Mouse (Mus musculus) kidney, embryonic 14.5 days (tissue): Measurements from ENCODE around the gene Mettl27. TPM values are rescaled to one million over a fixed set of nuclear protein-coding genes. Genes with fewer than 3 reads are reported as not detected.

Experiments used
- ATAC-seq: fragments of 200-750 bp; cut with Nextera tagmentation; 2 replicates; pipeline ENCODE4 v1.8.0; 2017; ENCODE audit warnings: moderate number of reproducible peaks, mild to moderate bottlenecking, moderate TSS enrichment, moderate library complexity; ENCODE audit not compliant: low FRiP score, low TSS enrichment
- H3K27ac ChIP-seq: fragments of 300-500 bp; sonication (generic); 2 replicates; pipeline ENCODE4 v1.5.1; 2014; ENCODE audit warnings: low read depth, mild to moderate bottlenecking, low read length, moderate library complexity, mixed read lengths
- H3K27me3 ChIP-seq: fragments of 300-500 bp; sonication (generic); 2 replicates; pipeline ENCODE4 v1.6.1; 2014; ENCODE audit warnings: mild to moderate bottlenecking, low read length; ENCODE audit not compliant: control insufficient read depth, insufficient read depth
- H3K36me3 ChIP-seq: fragments of 300-500 bp; sonication (generic); 2 replicates; pipeline ENCODE4 v1.6.1; 2014; ENCODE audit warnings: low read length, mixed read lengths; ENCODE audit not compliant: control insufficient read depth, insufficient read depth
- H3K4me1 ChIP-seq: fragments of 300-500 bp; sonication (generic); 2 replicates; pipeline ENCODE4 v1.6.1; 2014; ENCODE audit warnings: low read length, mixed read lengths; ENCODE audit not compliant: control insufficient read depth, insufficient read depth
- H3K4me2 ChIP-seq: fragments of 300-500 bp; sonication (generic); replicated peaks from 2 replicates; pipeline ENCODE4 v1.6.1; 2014; ENCODE audit warnings: low read depth, mild to moderate bottlenecking, low read length
- H3K4me3 ChIP-seq: fragments of 300-500 bp; sonication (generic); 2 replicates; pipeline ENCODE4 v1.5.1; 2014; ENCODE audit warnings: mild to moderate bottlenecking, low read length
- H3K9ac ChIP-seq: fragments of 300-500 bp; sonication (generic); 2 replicates; pipeline ENCODE4 v1.6.1; 2014; ENCODE audit warnings: low read depth, mild to moderate bottlenecking, low read length, moderate library complexity
- H3K9me3 ChIP-seq: fragments of 300-500 bp; sonication (generic); 2 replicates; pipeline ENCODE4 v1.6.1; 2016; ENCODE audit warnings: low read length; ENCODE audit not compliant: control insufficient read depth
- WGBS: fragments of 180-500 bp; shearing (Covaris S2); extraction: QIAGEN DNeasy Blood & Tissue Kit; methylation state at CpG from one replicate; pipeline ENCODE4 v1.1.7; 2014; 5-methylcytosine and 5-hydroxymethylcytosine counted together
- polyA plus RNA-seq: library from polyadenylated mRNA; unstranded; fragments of >200 nt; fragmentation: Nextera tagmentation; extraction: Ambion mirVana; gene quantifications from 2 replicates; pipeline ENCODE4 v1.2.1, GENCODE M21; 2014

The Mettl27 gene
- polyA plus RNA-seq, 1 experiment from 2014 or later: 26.6 TPM

DNA sequence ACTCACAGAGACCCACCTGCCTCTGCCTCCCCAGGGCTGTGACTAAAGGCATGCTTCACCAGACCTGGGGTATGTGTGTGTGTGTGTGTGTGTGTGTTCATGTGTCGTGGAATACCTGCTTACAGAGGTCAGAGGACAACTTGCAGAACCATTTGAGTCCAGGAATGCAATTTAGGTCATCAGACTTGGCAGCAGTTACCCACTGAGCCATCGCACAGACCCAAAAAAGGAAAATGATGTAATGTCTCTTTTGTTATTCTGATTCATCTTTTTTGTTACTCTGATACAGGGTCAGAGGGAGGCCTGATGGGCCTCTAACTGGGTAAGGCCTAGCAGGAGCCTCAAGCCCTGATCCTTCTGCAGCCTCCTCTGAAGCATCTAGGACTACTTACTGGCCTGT lies 10.6 kb downstream of the Mettl27 start:
- H3K27ac ChIP-seq: 0 out of 2 replicates have a peak overlapping the region, but pooled peaks have one; percentile 17
- peaks cover 12% of the 10 kb centered on the region; the same call in 1 of the 2 replicates for H3K4me1 ChIP-seq
- no peaks in the 10 kb centered on the region for H3K36me3 ChIP-seq
- ATAC-seq: no peak
- WGBS: 77% methylated on average over 2 of the region's 2 CpGs
- no peak overlapping the region for H3K9ac ChIP-seq
- H3K27me3 ChIP-seq: peaks cover 20% of the 10 kb centered on the region
- no peak overlapping the region for H3K4me3 ChIP-seq
- no peak overlapping the region for H3K4me2 ChIP-seq
- no peaks in the 10 kb centered on the region for H3K9me3 ChIP-seq

DNA sequence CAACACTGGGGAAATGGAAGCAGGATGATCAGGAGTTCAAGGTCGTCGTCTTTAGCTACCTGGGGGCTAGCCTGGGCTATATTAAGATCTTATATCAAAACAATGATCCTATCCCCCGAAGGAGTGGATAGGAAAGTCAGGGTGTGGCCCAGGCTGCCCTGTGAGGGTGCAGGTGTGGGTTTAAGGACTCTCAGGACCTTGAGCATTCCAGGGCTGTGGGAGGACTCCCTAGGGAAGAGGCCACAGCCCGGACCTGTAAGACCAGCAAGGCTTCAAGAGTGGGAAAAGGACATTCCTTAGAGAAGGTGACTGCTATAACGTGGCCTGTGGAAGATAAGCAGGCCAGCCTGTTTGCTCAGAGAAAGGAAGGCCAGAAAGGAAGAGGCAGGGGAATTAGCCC lies 12.0 kb downstream of the Mettl27 start:
- H3K36me3 ChIP-seq: no peaks in the 10 kb centered on the region
- H3K4me2 ChIP-seq: peak overlapping the region; percentile 31; the same call in 1 of the 2 replicates
- no peak overlapping the region for H3K27ac ChIP-seq
- no peak for ATAC-seq
- H3K27me3 ChIP-seq: peaks cover 20% of the 10 kb centered on the region
- no peaks in the 10 kb centered on the region for H3K9me3 ChIP-seq
- WGBS: 73% methylated on average over 5 of the region's 5 CpGs
- peak overlapping the region; percentile 31; the same call in 1 of the 2 replicates for H3K9ac ChIP-seq
- peaks cover 12% of the 10 kb centered on the region; the same call in 1 of the 2 replicates for H3K4me1 ChIP-seq
- H3K4me3 ChIP-seq: peak overlapping the region; percentile 37; the same call in 1 of the 2 replicates

DNA sequence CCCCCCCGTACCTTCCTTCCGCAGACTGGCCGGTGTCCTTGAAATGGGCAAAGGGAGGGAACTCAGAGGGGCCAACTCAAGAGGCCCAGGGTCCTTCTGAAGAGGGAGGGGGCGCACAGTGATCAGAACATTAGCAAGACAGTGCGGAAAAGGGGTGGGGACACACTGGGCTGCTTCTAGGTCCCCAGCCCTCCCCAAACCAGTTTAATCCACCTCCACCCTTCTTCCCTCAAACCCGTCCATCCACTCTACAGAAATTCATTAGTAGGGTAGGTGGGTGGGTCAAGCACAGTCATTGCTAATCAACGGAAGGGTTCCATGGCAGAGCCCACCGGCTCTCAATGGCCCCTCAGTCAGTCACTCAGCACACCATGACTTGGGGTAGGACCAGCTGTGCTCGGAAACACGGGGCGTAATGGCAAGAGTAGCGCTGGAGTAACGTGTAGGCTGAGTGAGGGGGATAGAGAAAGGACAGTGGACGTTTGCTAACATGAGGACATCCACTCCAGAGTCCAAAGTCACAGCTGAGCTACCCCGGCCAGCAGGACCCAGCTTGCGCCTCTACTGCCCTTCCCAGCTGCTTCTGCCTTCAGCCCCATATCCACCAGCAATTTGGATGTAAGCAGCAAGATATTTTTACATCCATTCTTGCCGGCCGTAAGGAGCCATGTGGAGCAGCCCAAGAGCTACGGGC lies 13.2 kb downstream of the Mettl27 start:
- Histone ChIP-seq H3K27me3 (peaks cover 20% of the 10 kb centered on the region), H3K4me2 (peak overlapping the region; percentile 31), H3K9ac (peak overlapping the region; percentile 61), H3K9me3 (no peaks in the 10 kb centered on the region), H3K4me1 (peaks cover 12% of the 10 kb centered on the region; the same call in 1 of the 2 replicates), H3K36me3 (no peaks in the 10 kb centered on the region), H3K27ac (peak overlapping the region; percentile 83), H3K4me3 (peak overlapping the region; percentile 37)
- no peak for ATAC-seq
- whole genome bisulfite sequencing: 40% methylated on average over 16 of the region's 19 CpGs

DNA sequence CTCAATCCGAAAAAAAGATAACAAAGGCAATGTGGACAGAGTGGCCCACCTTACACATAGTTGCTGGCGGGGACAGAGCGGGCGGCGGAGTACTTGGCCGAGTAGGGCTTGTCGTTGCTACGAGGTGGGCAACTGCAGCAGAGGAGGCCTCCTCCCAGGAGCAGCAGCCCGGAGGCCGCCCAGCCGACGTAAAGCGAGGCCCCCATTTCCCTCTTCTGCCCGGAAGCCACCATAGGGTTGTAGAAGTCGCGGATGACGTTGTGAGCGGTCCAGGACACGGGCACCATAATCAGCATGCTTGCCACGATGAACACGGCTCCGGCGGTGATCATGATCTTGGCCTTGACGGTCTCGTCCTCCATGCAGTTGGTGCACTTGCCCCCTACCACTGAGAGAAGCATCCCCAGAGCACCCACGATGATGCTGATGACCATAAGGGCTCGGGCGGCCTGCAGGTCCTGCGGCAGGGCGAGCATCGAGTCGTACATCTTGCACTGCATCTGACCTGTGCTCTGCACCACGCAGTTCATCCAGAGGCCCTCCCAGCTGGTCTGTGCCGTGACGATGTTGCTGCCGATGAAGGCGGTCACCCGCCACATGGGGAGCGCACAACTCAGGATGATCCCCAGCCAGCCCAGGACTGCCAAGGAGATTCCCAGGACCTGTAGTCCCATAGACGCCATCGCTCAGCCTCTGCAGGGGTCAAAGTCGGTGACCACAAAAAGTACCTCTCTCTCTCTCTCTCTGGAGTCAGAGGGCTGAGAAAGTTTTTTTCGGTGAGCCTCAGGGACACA lies 14.1 kb downstream of the Mettl27 start:
- H3K27ac ChIP-seq: peak overlapping the region; percentile 83
- peak overlapping the region; percentile 61 for H3K9ac ChIP-seq
- H3K4me2 ChIP-seq: peak overlapping the region; percentile 31
- peak; percentile 24; the same call in 1 of the 2 replicates for ATAC-seq
- H3K4me3 ChIP-seq: peak overlapping the region; percentile 37
- H3K36me3 ChIP-seq: no peaks in the 10 kb centered on the region
- WGBS: 18% methylated on average over 43 of the region's 43 CpGs
- peaks cover 20% of the 10 kb centered on the region for H3K27me3 ChIP-seq
- no peaks in the 10 kb centered on the region for H3K9me3 ChIP-seq
- H3K4me1 ChIP-seq: peaks cover 12% of the 10 kb centered on the region; the same call in 1 of the 2 replicates

DNA sequence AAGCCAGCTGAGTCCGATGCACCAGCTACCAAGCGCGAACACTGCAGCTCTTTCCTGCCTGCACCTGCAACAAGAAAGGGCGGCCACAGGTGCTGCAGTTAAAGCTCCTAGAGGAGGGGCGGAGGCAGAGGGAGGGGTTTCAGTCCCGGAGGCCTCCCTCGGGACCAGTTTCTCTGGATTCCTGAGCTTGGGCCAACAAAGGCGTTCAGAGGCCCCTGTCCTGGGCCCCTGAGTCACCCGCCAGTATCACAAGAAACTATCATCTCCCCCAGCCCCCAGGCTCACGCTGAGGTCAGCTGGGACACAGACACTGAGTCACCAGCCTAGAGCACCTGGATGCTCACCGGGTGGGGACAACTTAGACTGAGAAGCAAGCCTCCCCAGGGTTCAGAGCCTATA lies 14.7 kb downstream of the Mettl27 start, which contains the start of gene Cldn4:
Gene Cldn4 (minus strand): TSS at position 78 of the 399 bp plus-strand sequence.
- Histone ChIP-seq H3K36me3 (no peaks in the 10 kb centered on the region), H3K27ac (peak within 1 kb of the TSS; percentile 83), H3K27me3 (peaks cover 20% of the 10 kb centered on the region), H3K4me2 (peak within 1 kb of the TSS; percentile 31), H3K9me3 (no peaks in the 10 kb centered on the region), H3K4me3 (peak within 1 kb of the TSS; percentile 37), H3K4me1 (peaks cover 12% of the 10 kb centered on the region; the same call in 1 of the 2 replicates), H3K9ac (peak within 1 kb of the TSS; percentile 61)
- peak; percentile 26; the same call in 1 of the 2 replicates for ATAC-seq
- WGBS: 6% methylated on average over 11 of the region's 11 CpGs

DNA sequence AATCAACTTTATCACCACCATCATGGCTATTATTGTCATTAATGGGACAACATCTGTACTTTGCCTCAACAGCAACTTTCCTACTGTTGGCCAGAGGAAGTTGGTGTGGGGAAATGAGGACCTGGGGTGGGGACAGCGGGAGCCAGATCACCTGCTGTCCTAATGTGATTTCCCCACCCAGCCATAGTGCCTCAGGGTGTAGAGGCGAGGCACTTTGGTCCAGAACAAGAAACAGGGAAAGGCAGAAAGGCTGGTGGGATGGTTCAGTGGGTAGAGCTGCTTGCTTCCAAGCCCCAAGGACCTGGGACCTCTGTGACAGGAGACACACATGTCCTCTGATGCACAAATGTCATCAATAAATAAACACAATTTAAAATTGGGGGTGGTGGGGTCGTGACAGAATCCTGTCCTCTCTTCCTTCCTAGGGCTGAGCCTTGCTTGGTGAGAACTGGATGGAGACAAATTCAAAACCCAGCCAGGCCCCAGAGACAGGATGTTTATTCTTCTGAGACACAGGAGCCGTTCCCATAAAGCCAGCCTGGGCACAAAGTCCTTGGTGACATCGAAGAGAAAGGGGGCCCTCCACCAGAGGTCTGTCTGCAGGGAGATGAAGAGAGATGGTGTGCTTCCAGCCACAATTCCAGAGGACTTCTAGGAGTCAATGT lies 15.4 kb downstream of the Mettl27 start:
- peaks cover 20% of the 10 kb centered on the region for H3K27me3 ChIP-seq
- H3K27ac ChIP-seq: peak overlapping the region; percentile 83
- ATAC-seq: no peak
- peak overlapping the region; percentile 17; the same call in 1 of the 2 replicates for H3K4me2 ChIP-seq
- H3K9ac ChIP-seq: no peak overlapping the region
- H3K4me1 ChIP-seq: peaks cover 12% of the 10 kb centered on the region; the same call in 1 of the 2 replicates
- 42% methylated on average over 5 of the region's 5 CpGs for WGBS
- no peaks in the 10 kb centered on the region for H3K9me3 ChIP-seq
- H3K4me3 ChIP-seq: no peak overlapping the region
- H3K36me3 ChIP-seq: no peaks in the 10 kb centered on the region

DNA sequence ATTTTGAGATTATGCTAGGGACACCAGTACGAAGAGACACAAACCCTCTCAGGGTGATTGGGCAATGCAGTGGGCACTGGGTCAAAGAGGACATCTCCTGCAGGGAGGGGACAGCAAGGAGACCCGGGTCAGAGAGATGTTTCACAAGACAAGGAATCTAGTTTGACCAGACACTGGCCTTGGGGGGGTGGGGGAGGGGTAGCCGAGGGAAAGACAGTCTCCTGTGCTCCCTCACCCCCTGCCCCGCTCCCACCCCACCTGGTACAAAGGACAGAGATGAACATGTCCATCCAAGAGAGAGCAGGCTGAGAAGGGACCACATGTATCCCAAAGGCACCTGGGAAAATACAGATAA lies 15.9 kb downstream of the Mettl27 start:
- Histone ChIP-seq H3K36me3 (no peaks in the 10 kb centered on the region), H3K4me3 (no peak overlapping the region), H3K4me1 (peaks cover 12% of the 10 kb centered on the region; the same call in 1 of the 2 replicates), H3K27me3 (peaks cover 20% of the 10 kb centered on the region), H3K27ac (no peak overlapping the region), H3K9ac (no peak overlapping the region), H3K4me2 (no peak overlapping the region), H3K9me3 (no peaks in the 10 kb centered on the region)
- 67% methylated on average over 4 of the region's 4 CpGs for WGBS
- no peak for ATAC-seq

DNA sequence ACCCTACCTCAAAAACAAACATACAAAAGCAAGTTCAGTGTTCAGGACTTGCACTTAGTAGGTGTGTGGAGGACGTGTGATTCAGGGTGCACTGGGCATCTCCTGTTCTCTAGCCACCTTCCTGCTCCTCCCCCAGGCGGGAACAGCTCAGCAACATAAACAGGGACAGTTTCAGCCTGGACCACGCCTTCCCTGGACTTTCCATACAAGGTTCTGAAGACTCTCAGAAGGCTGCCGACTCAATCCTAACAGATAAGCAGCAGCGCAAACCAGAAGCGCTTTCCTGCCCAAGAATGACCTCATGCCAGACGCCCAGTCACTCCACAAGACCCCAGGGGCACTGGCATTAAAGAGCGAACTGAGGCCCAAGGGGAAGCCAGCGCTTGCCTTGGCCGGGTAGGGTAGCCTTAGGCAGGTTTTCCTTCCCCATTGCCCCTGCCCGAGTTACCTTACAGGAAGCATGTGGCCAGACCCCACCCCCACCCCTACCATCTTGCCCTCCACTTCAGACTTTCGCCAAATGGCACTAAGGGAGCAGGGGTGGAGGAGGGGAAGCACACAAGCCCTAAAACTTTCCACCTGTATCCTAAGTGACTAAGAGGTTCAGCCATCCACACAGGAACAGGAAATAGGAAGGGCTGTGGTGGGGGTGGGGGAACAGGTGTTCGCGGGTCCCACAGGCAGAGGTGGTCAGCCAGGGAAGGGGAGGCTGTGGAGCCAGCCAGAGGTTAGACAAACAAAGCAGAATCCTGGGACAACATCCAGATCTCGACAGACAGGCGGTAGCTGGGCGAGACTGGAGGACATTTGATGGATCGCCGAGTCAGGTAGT lies 19.1 kb downstream of the Mettl27 start:
- no peaks in the 10 kb centered on the region for H3K36me3 ChIP-seq
- ATAC-seq: peak; percentile 64; the same call in 1 of the 2 replicates
- peaks cover 9% of the 10 kb centered on the region for H3K27me3 ChIP-seq
- WGBS: 10% methylated on average over 19 of the region's 19 CpGs
- no peak overlapping the region for H3K9ac ChIP-seq
- peak overlapping the region; percentile 28 for H3K4me2 ChIP-seq
- peak overlapping the region; percentile 76 for H3K27ac ChIP-seq
- peak overlapping the region; percentile 2; the same call in 1 of the 2 replicates for H3K4me3 ChIP-seq
- peaks cover 12% of the 10 kb centered on the region; the same call in 1 of the 2 replicates for H3K4me1 ChIP-seq
- no peaks in the 10 kb centered on the region for H3K9me3 ChIP-seq
